Comparison of ENCODE assay signal across 27 mouse cellular contexts in the genomic region with DNA sequence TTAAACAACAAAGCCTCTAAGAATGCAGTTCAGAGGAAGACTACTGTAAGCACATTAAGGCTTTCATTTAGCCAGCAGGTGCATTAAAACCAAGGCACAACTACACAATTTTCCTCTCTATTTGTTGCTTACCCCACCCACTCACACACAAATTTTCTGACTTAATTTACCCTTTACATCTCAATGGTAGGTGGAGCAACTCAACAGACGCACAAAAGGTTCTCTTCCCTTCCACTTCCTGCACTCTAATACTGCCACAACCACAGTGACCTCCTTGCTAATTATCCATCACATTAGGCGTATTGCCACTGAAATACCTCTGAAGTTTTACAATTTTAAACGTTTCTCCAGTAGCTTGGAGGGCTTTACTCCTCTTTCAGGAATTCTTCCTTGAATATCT. TPM values are rescaled to one million over a fixed set of nuclear protein-coding genes. Genes with fewer than 3 reads are reported as not detected.
DNase-seq lines count a peak whose midpoint lies in the region; ATAC-seq and TF ChIP-seq lines count a peak whose summit lies in the region.
"Had no signal": no experiment of that assay in that cellular context is flagged by ENCODE, and none has a peak within 500 bp of the region (broad histone marks: within the 10 kb centered on the region; RNA-seq: fewer than 3 reads in every experiment).

No protein-coding gene starts in this region.

- H3K36me3 ChIP-seq in E14TG2a.4 (ENCODE audit: insufficient read depth, low read length), result peaks cover 43% of the 10 kb centered on the region
- H3K36me3 ChIP-seq in forebrain, postnatal 0 days (ENCODE audit: insufficient read depth), result peaks cover 9% of the 10 kb centered on the region; the same call in 1 of the 2 replicates

- H3K9ac ChIP-seq in forebrain, postnatal 0 days, result no peak overlapping the region
- H3K9ac ChIP-seq: embryonic facial prominence, embryonic 13.5 days; embryonic facial prominence, embryonic 15.5 days; forebrain, embryonic 12.5 days had no signal

- H3K4me2 ChIP-seq in forebrain, postnatal 0 days (ENCODE audit: low read depth), result no peak overlapping the region
- H3K4me2 ChIP-seq: embryonic facial prominence, embryonic 13.5 days; embryonic facial prominence, embryonic 15.5 days; forebrain, embryonic 12.5 days had no signal

- H3K27me3 ChIP-seq in E14TG2a.4 (ENCODE audit: insufficient read depth, low read length), result no peaks in the 10 kb centered on the region
- no peaks in the 10 kb centered on the region for H3K27me3 ChIP-seq in forebrain, postnatal 0 days (ENCODE audit: insufficient read depth, low read length)
- H3K27me3 ChIP-seq: CH12.LX; embryonic facial prominence, embryonic 13.5 days; embryonic facial prominence, embryonic 15.5 days; forebrain, embryonic 12.5 days; Patski had no signal

- no peak for TF ChIP-seq CTCF in E14TG2a.4 (conservative IDR thresholded peaks at IDR 0.05; ENCODE audit: low read length)
- TF ChIP-seq CTCF in forebrain, postnatal 0 days (IDR thresholded peaks at IDR 0.05; ENCODE audit: low read depth), result no peak

- H3K9me3 ChIP-seq in E14TG2a.4 (ENCODE audit: low read length), result no peaks in the 10 kb centered on the region
- no peaks in the 10 kb centered on the region for H3K9me3 ChIP-seq in forebrain, postnatal 0 days (ENCODE audit: low read length)
- H3K9me3 ChIP-seq: embryonic facial prominence, embryonic 13.5 days; embryonic facial prominence, embryonic 15.5 days; forebrain, embryonic 10.5 days; forebrain, embryonic 12.5 days; G1E had no signal

- H3K4me1 ChIP-seq in E14TG2a.4 (replicated peaks; ENCODE audit: low read depth, low read length), result peaks cover 56% of the 10 kb centered on the region
- no peaks in the 10 kb centered on the region for H3K4me1 ChIP-seq in forebrain, postnatal 0 days (ENCODE audit: insufficient read depth)
- H3K4me1 ChIP-seq: embryonic facial prominence, embryonic 13.5 days; embryonic facial prominence, embryonic 15.5 days had no signal

- peak overlapping the region; percentile 5 for H3K4me3 ChIP-seq in E14TG2a.4 (replicated peaks; ENCODE audit: low read length)
- H3K4me3 ChIP-seq in forebrain, postnatal 0 days (ENCODE audit: low read depth, low read length), result no peak overlapping the region
- H3K4me3 ChIP-seq: embryonic facial prominence, embryonic 13.5 days; embryonic facial prominence, embryonic 15.5 days; erythroblast, embryonic 14.5 days; forebrain, embryonic 10.5 days; forebrain, embryonic 12.5 days had no signal

- ATAC-seq in forebrain, postnatal 0 days, result no peak
- ATAC-seq: activated CD4-positive, CD25-positive, alpha-beta regulatory T cell, adult 4 months; CD4-positive, CD25-positive, alpha-beta regulatory T cell, adult 4 months; forebrain, embryonic 14.5 days; forebrain, embryonic 16.5 days; Patski had no signal

- H3K27ac ChIP-seq in forebrain, postnatal 0 days (ENCODE audit: low read depth, low read length), result no peak overlapping the region
- H3K27ac ChIP-seq: embryonic facial prominence, embryonic 13.5 days; embryonic facial prominence, embryonic 15.5 days; forebrain, embryonic 10.5 days; forebrain, embryonic 12.5 days had no signal

- peak; percentile 77 for DNase-seq in ES-CJ7 (ENCODE audit: low read depth, low spot score)
- DNase-seq in R1 (ENCODE audit: low read depth, low spot score), result peak; percentile 88
- no peak for DNase-seq in ovary, postnatal 36 days (ENCODE audit: low spot score)
- no peak for DNase-seq in frontal cortex, adult 2 months (ENCODE audit: extremely low spot score in 1 of 2, low spot score in 1 of 2)
- DNase-seq in forebrain, postnatal 0 days, result no peak
- DNase-seq: adrenal gland, adult 8-10 months; adrenal gland, postnatal 14 days; adrenal gland, postnatal 36 days; B cell, adult 2 months; cerebellum, adult 11-12 months; cerebellum, adult 2 months; cerebellum, adult 9-10 months; cerebellum, postnatal 10 days; cerebellum, postnatal 25 days had no signal

- WGBS in forebrain, postnatal 0 days, result 21% methylated on average over 3 of the region's 3 CpGs

RNA-seq across cellular contexts. Expression of a gene that starts 11.8 kb away (rescaled TPM):
- polyA plus RNA-seq in frontal cortex, adult 2 months (2012; rRNA removed), result 10.1 and 12.5 TPM in 2 replicates
- total RNA-seq in forebrain, postnatal 0 days (2014; rRNA removed), result 17.8 and 18.0 TPM in 2 replicates
- 6.8 and 9.0 TPM in 2 replicates for polyA plus RNA-seq in forebrain, postnatal 0 days (2015; fragmentation: Nextera tagmentation; extraction: Ambion mirVana)

RNA-seq across cellular contexts. Expression of a gene that starts 12.1 kb away (rescaled TPM):
- polyA plus RNA-seq in frontal cortex, adult 2 months (2012; rRNA removed), result 13.4 and 15.8 TPM in 2 replicates
- total RNA-seq in forebrain, postnatal 0 days (2014; rRNA removed), result 23.5 and 25.1 TPM in 2 replicates
- 24.9 and 26.0 TPM in 2 replicates for polyA plus RNA-seq in forebrain, postnatal 0 days (2015; fragmentation: Nextera tagmentation; extraction: Ambion mirVana)

RNA-seq across cellular contexts. Expression of a gene that starts 20.2 kb away (rescaled TPM):
- 21.9 and 24.2 TPM in 2 replicates for polyA plus RNA-seq in frontal cortex, adult 2 months (2012; rRNA removed)
- 128 and 140 TPM in 2 replicates for total RNA-seq in forebrain, postnatal 0 days (2014; rRNA removed)
- 114 and 126 TPM in 2 replicates for polyA plus RNA-seq in forebrain, postnatal 0 days (2015; fragmentation: Nextera tagmentation; extraction: Ambion mirVana)

Comparison
In these comparisons a context has a peak if more than half of its experiments do, and no peak if none do; other contexts are left out.
1. DNase-seq: peak in ES-CJ7 (single experiment) and R1 (single experiment); none in ovary, postnatal 36 days (single experiment), frontal cortex, adult 2 months (0 of 2) and forebrain, postnatal 0 days (single experiment).